Mouse (Mus musculus): ENCODE data around the gene Grik4. TPM values are rescaled to one million over a fixed set of nuclear protein-coding genes. Genes with fewer than 3 reads are reported as not detected.

Gene Grik4
- polyA plus RNA-seq (2012; rRNA removed; ENCODE audit: low replicate concordance), result 0.06 TPM in 2 replicates

GRCm38 (mm10) chr9:42943781-42944535 is at the start of gene Grik4:
Gene Grik4, minus strand, starts transcription at chr9:42944493.

GRCm38 (mm10) chr9:42507709-42508108 is 436.6 kb downstream of the Grik4 start, which contains the start of gene Tbcel:
Gene Tbcel, minus strand, starts transcription at chr9:42507809.

Other genes starting within 250 kb of the Grik4 start
- 18.6 and 34.5 TPM in 2 replicates for gene Arhgef12, start 162.7 kb upstream of the Grik4 start, polyA plus RNA-seq (2012; rRNA removed; ENCODE audit: low replicate concordance)
- gene Tmem136, start 172.1 kb upstream of the Grik4 start, polyA plus RNA-seq (2012; rRNA removed; ENCODE audit: low replicate concordance), result 1.5 and 3.3 TPM in 2 replicates

All from mammary gland, adult 2 months (tissue).